Comparison of ENCODE assay signal across 28 mouse cellular contexts in genomic region chrX:100811129-100811528, GRCm38 (mm10). TPM values are rescaled to one million over a fixed set of nuclear protein-coding genes. Genes with fewer than 3 reads are reported as not detected.
A peak's percentile ranks its signal among the peaks of the same experiment; 100 is the strongest.
DNase-seq lines count a peak whose midpoint lies in the region; ATAC-seq and TF ChIP-seq lines count a peak whose summit lies in the region.
"Had no signal": no experiment of that assay in that cellular context is flagged by ENCODE, and none has a peak within 500 bp of the region (broad histone marks: within the 10 kb centered on the region; RNA-seq: fewer than 3 reads in every experiment).

No protein-coding gene starts in this region.

- TF ChIP-seq EP300 in heart, postnatal 0 days (IDR thresholded peaks at IDR 0.05; ENCODE audit: low read depth), result no peak
- no peak for TF ChIP-seq EP300 in lung, postnatal 0 days (IDR thresholded peaks at IDR 0.05)

- H3K9me3 ChIP-seq in forebrain, embryonic 14.5 days (replicated peaks; ENCODE audit: control insufficient read depth, low read length), result no peaks in the 10 kb centered on the region
- H3K9me3 ChIP-seq in forebrain, embryonic 16.5 days (ENCODE audit: control insufficient read depth, low read length), result no peaks in the 10 kb centered on the region
- no peaks in the 10 kb centered on the region for H3K9me3 ChIP-seq in heart, postnatal 0 days (replicated peaks; ENCODE audit: control insufficient read depth, low read length)
- no peaks in the 10 kb centered on the region for H3K9me3 ChIP-seq in heart, embryonic 10.5 days
- no peaks in the 10 kb centered on the region for H3K9me3 ChIP-seq in lung, embryonic 14.5 days (ENCODE audit: low read depth, low read length)
- H3K9me3 ChIP-seq in lung, postnatal 0 days (ENCODE audit: low read length), result no peaks in the 10 kb centered on the region
- H3K9me3 ChIP-seq: embryonic facial prominence, embryonic 13.5 days; G1E; hindbrain, embryonic 15.5 days; kidney, embryonic 15.5 days; limb, embryonic 13.5 days; neural tube, embryonic 13.5 days had no signal

- H3K4me2 ChIP-seq in forebrain, embryonic 14.5 days (ENCODE audit: low read length), result no peak overlapping the region
- no peak overlapping the region for H3K4me2 ChIP-seq in forebrain, embryonic 16.5 days (ENCODE audit: low read length)
- H3K4me2 ChIP-seq in heart, postnatal 0 days (ENCODE audit: low read depth, low read length), result no peak overlapping the region
- no peak overlapping the region for H3K4me2 ChIP-seq in lung, embryonic 14.5 days
- no peak overlapping the region for H3K4me2 ChIP-seq in lung, postnatal 0 days (replicated peaks; ENCODE audit: low read depth, low read length)
- H3K4me2 ChIP-seq: embryonic facial prominence, embryonic 13.5 days; hindbrain, embryonic 15.5 days; kidney, embryonic 15.5 days; limb, embryonic 13.5 days; liver, embryonic 11.5 days; midbrain, embryonic 11.5 days; neural tube, embryonic 13.5 days had no signal

- peak; percentile 13 for DNase-seq in forebrain, embryonic 14.5 days (ENCODE audit: low spot score)
- DNase-seq in heart, postnatal 0 days (ENCODE audit: low spot score), result peak; percentile 24
- DNase-seq in heart, embryonic 10.5 days (ENCODE audit: low spot score), result no peak
- DNase-seq in lung, embryonic 14.5 days, result peak; percentile 70
- no peak for DNase-seq in lung, postnatal 0 days (ENCODE audit: low spot score)
- DNase-seq in brain, embryonic 14.5 days (ENCODE audit: low read depth), result peak; percentile 25
- DNase-seq: adrenal gland, adult 8-10 months; cerebellum, adult 11 months; cerebellum, adult 9-10 months; embryo, embryonic 11 days; gastrocnemius, postnatal 25 days; kidney, adult 18-20 months; kidney, postnatal 4 days; lung, postnatal 14 days; right cerebral cortex, postnatal 4 days; thymus, adult 18-20 months; thymus, postnatal 25 days had no signal

- 80% methylated on average over 4 of the region's 4 CpGs for WGBS in forebrain, embryonic 14.5 days
- 76% methylated on average over 4 of the region's 4 CpGs for WGBS in forebrain, embryonic 16.5 days
- 67% methylated on average over 4 of the region's 4 CpGs for WGBS in heart, postnatal 0 days
- WGBS in heart, embryonic 10.5 days, result 77% methylated on average over 4 of the region's 4 CpGs
- WGBS in lung, embryonic 14.5 days, result 67% methylated on average over 4 of the region's 4 CpGs
- WGBS in lung, postnatal 0 days, result 71% methylated on average over 4 of the region's 4 CpGs

- no peak overlapping the region for H3K4me3 ChIP-seq in forebrain, embryonic 14.5 days (ENCODE audit: low read depth, low read length)
- no peak overlapping the region for H3K4me3 ChIP-seq in forebrain, embryonic 16.5 days (replicated peaks; ENCODE audit: low read length)
- H3K4me3 ChIP-seq in heart, postnatal 0 days (ENCODE audit: low read depth, low read length), result no peak overlapping the region
- H3K4me3 ChIP-seq in heart, embryonic 10.5 days, result no peak overlapping the region
- no peak overlapping the region for H3K4me3 ChIP-seq in lung, embryonic 14.5 days (ENCODE audit: low read depth, low read length)
- H3K4me3 ChIP-seq in lung, postnatal 0 days (ENCODE audit: low read depth, low read length), result no peak overlapping the region
- H3K4me3 ChIP-seq: embryonic facial prominence, embryonic 13.5 days; erythroblast, embryonic 14.5 days; hindbrain, embryonic 15.5 days; kidney, embryonic 15.5 days; limb, embryonic 13.5 days; neural tube, embryonic 13.5 days had no signal

- no peaks in the 10 kb centered on the region for H3K4me1 ChIP-seq in forebrain, embryonic 14.5 days (ENCODE audit: control insufficient read depth, insufficient read depth, low read length)
- H3K4me1 ChIP-seq in forebrain, embryonic 16.5 days (replicated peaks; ENCODE audit: control insufficient read depth, insufficient read depth, low read length), result no peaks in the 10 kb centered on the region
- peaks cover 5% of the 10 kb centered on the region; the same call in 1 of the 2 replicates for H3K4me1 ChIP-seq in heart, postnatal 0 days (ENCODE audit: control insufficient read depth, insufficient read depth)
- 0 out of 2 replicates have a peak, but pooled peaks cover 3% of the 10 kb centered on the region for H3K4me1 ChIP-seq in heart, embryonic 10.5 days
- no peaks in the 10 kb centered on the region for H3K4me1 ChIP-seq in lung, embryonic 14.5 days (ENCODE audit: insufficient read depth)
- H3K4me1 ChIP-seq in lung, postnatal 0 days (ENCODE audit: insufficient read depth, low read depth, low read length), result no peaks in the 10 kb centered on the region
- H3K4me1 ChIP-seq: embryonic facial prominence, embryonic 13.5 days; hindbrain, embryonic 15.5 days; kidney, embryonic 15.5 days; limb, embryonic 13.5 days; neural tube, embryonic 13.5 days had no signal

- H3K27ac ChIP-seq in forebrain, embryonic 14.5 days (ENCODE audit: low read depth, low read length), result no peak overlapping the region
- H3K27ac ChIP-seq in forebrain, embryonic 16.5 days (ENCODE audit: low read length), result no peak overlapping the region
- H3K27ac ChIP-seq in heart, postnatal 0 days (ENCODE audit: low read depth), result no peak overlapping the region
- H3K27ac ChIP-seq in heart, embryonic 10.5 days, result no peak overlapping the region
- H3K27ac ChIP-seq in lung, embryonic 14.5 days (ENCODE audit: low read depth), result no peak overlapping the region
- no peak overlapping the region for H3K27ac ChIP-seq in lung, postnatal 0 days (ENCODE audit: low read length)
- H3K27ac ChIP-seq: embryonic facial prominence, embryonic 13.5 days; hindbrain, embryonic 15.5 days; kidney, embryonic 15.5 days; limb, embryonic 13.5 days; neural tube, embryonic 13.5 days; stomach, postnatal 0 days had no signal

- no peak overlapping the region for H3K9ac ChIP-seq in forebrain, embryonic 14.5 days (ENCODE audit: low read length)
- H3K9ac ChIP-seq in forebrain, embryonic 16.5 days (replicated peaks; ENCODE audit: low read depth, low read length), result no peak overlapping the region
- no peak overlapping the region for H3K9ac ChIP-seq in heart, postnatal 0 days (replicated peaks; ENCODE audit: low read depth, low read length)
- H3K9ac ChIP-seq in lung, embryonic 14.5 days, result no peak overlapping the region
- no peak overlapping the region for H3K9ac ChIP-seq in lung, postnatal 0 days (replicated peaks; ENCODE audit: low read depth)
- H3K9ac ChIP-seq: embryonic facial prominence, embryonic 13.5 days; hindbrain, embryonic 15.5 days; kidney, embryonic 15.5 days; limb, embryonic 13.5 days; neural tube, embryonic 13.5 days had no signal

- no peak for TF ChIP-seq CTCF in heart, postnatal 0 days (IDR thresholded peaks at IDR 0.05; ENCODE audit: low read depth)
- no peak for TF ChIP-seq CTCF in lung, embryonic 14.5 days (IDR thresholded peaks at IDR 0.05; ENCODE audit: low read depth)
- no peak for TF ChIP-seq CTCF in lung, postnatal 0 days (IDR thresholded peaks at IDR 0.05)
- no peak for TF ChIP-seq CTCF in brain, embryonic 14.5 days (IDR thresholded peaks at IDR 0.05; ENCODE audit: borderline replicate concordance, extremely low read depth, insufficient read depth, insufficient read length)

- no peak for TF ChIP-seq POLR2A in brain, embryonic 14.5 days (IDR thresholded peaks at IDR 0.05; ENCODE audit: borderline replicate concordance, extremely low read depth, insufficient read depth, insufficient read length, poor library complexity, severe bottlenecking)

- ATAC-seq in forebrain, embryonic 14.5 days, result no peak
- ATAC-seq in forebrain, embryonic 16.5 days, result no peak
- no peak; the same call in 1 of the 2 replicates for ATAC-seq in heart, postnatal 0 days (ENCODE audit: insufficient read depth, low read depth)
- no peak for ATAC-seq in lung, embryonic 14.5 days (ENCODE audit: insufficient read depth)
- ATAC-seq in lung, postnatal 0 days, result no peak

- H3K36me3 ChIP-seq in forebrain, embryonic 14.5 days (ENCODE audit: control insufficient read depth, insufficient read depth, low read length), result peaks cover 75% of the 10 kb centered on the region
- H3K36me3 ChIP-seq in forebrain, embryonic 16.5 days (ENCODE audit: control insufficient read depth, insufficient read depth), result peaks cover 19% of the 10 kb centered on the region
- peaks cover 9% of the 10 kb centered on the region; the same call in 1 of the 2 replicates for H3K36me3 ChIP-seq in heart, postnatal 0 days (replicated peaks; ENCODE audit: control insufficient read depth, insufficient read depth, low read length)
- H3K36me3 ChIP-seq in heart, embryonic 10.5 days, result peaks cover 76% of the 10 kb centered on the region
- H3K36me3 ChIP-seq in lung, embryonic 14.5 days (ENCODE audit: insufficient read depth), result peaks cover 42% of the 10 kb centered on the region; the same call in 1 of the 2 replicates
- no peaks in the 10 kb centered on the region for H3K36me3 ChIP-seq in lung, postnatal 0 days (ENCODE audit: insufficient read depth, low read length)
- H3K36me3 ChIP-seq: G1E had no signal

- no peaks in the 10 kb centered on the region for H3K27me3 ChIP-seq in forebrain, embryonic 14.5 days (replicated peaks; ENCODE audit: control insufficient read depth, insufficient read depth, low read length)
- H3K27me3 ChIP-seq in forebrain, embryonic 16.5 days (replicated peaks; ENCODE audit: control insufficient read depth, insufficient read depth, low read length), result no peaks in the 10 kb centered on the region
- no peaks in the 10 kb centered on the region for H3K27me3 ChIP-seq in heart, postnatal 0 days (ENCODE audit: control insufficient read depth, insufficient read depth, low read length)
- H3K27me3 ChIP-seq in heart, embryonic 10.5 days (ENCODE audit: insufficient read depth, poor library complexity, severe bottlenecking), result no peaks in the 10 kb centered on the region; the same call in 1 of the 2 replicates
- no peaks in the 10 kb centered on the region for H3K27me3 ChIP-seq in lung, embryonic 14.5 days (ENCODE audit: insufficient read depth, low read length)
- no peaks in the 10 kb centered on the region for H3K27me3 ChIP-seq in lung, postnatal 0 days (replicated peaks; ENCODE audit: insufficient read depth, low read length)
- H3K27me3 ChIP-seq: hindbrain, embryonic 15.5 days; neural tube, embryonic 13.5 days had no signal

RNA-seq across cellular contexts. Expression of gene Dlg3, which starts 43.6 kb away (rescaled TPM):
- polyA plus RNA-seq in forebrain, embryonic 14.5 days (2014; fragmentation: Nextera tagmentation; extraction: Ambion mirVana), result 14.0 and 15.5 TPM in 2 replicates
- polyA plus RNA-seq in forebrain, embryonic 16.5 days (2015; fragmentation: Nextera tagmentation; extraction: Ambion mirVana), result 10.5 and 11.2 TPM in 2 replicates
- 13.2 and 14.6 TPM in 2 replicates for total RNA-seq in heart, postnatal 0 days (2014; rRNA removed; ENCODE audit: low replicate concordance)
- 0.51 and 0.52 TPM in 2 replicates for polyA plus RNA-seq in heart, postnatal 0 days (2015; fragmentation: Nextera tagmentation; extraction: Ambion mirVana)
- 3.4 and 8.5 TPM in 2 replicates for polyA plus RNA-seq in heart, embryonic 10.5 days (2016; fragmentation: Nextera tagmentation; extraction: Ambion mirVana)
- polyA plus RNA-seq in lung, embryonic 14.5 days (2014; fragmentation: Nextera tagmentation; extraction: Ambion mirVana), result 4.2 and 4.8 TPM in 2 replicates
- 1.8 TPM in 2 replicates for polyA plus RNA-seq in lung, postnatal 0 days (2015; fragmentation: Nextera tagmentation; extraction: Ambion mirVana)
- polyA plus RNA-seq in brain, embryonic 14.5 days (2012; rRNA removed), result 42.6 and 50.8 TPM in 2 replicates
- polyA plus RNA-seq: erythroblast, embryonic 14.5 days; G1E had no signal

Comparison
In these comparisons a context has a peak if more than half of its experiments do, and no peak if none do; other contexts are left out.
1. DNase-seq: peak in forebrain, embryonic 14.5 days (single experiment), heart, postnatal 0 days (single experiment), lung, embryonic 14.5 days (single experiment) and brain, embryonic 14.5 days (single experiment); none in heart, embryonic 10.5 days (single experiment) and lung, postnatal 0 days (single experiment).